Mouse (Mus musculus) A20 (cell line): ENCODE data around the gene Bean1.
A peak's percentile ranks its signal among the peaks of the same experiment; 100 is the strongest.
"Not testable (repeated sequence)": the region's sequence is repeated elsewhere in the genome, so short reads cannot be mapped to it uniquely, and the experiment has no call there.

Experiments
- DNase-seq: peaks from one replicate; pipeline ENCODE4 v3.0.0-alpha.2; 2011; ENCODE audit warnings: low read depth, low spot score

Gene Bean1

GRCm38 (mm10) chr8:104242038-104242644 is 71.9 kb downstream of the Bean1 start:
- DNase-seq, result no peak

DNA sequence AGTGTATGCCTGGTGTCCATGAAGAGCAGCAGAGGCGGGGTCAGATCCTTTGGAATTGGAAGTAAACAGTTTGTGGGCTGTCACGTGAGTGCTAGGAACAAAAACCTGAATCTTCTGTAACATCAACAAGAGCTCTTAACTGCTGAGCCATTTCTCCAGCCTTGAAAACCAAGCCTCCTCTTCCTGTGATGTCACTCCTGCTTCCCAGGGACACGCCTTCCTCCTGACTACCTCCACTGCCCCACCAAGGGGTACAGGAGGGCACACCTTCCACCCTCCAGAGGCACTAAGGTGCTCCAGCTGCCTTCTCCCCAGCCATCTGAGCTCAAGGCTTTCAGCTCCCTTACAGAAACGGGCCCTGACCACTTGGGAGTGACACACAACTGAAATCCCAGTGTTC is 76.4 kb downstream of the Bean1 start:
- no peak for DNase-seq

DNA sequence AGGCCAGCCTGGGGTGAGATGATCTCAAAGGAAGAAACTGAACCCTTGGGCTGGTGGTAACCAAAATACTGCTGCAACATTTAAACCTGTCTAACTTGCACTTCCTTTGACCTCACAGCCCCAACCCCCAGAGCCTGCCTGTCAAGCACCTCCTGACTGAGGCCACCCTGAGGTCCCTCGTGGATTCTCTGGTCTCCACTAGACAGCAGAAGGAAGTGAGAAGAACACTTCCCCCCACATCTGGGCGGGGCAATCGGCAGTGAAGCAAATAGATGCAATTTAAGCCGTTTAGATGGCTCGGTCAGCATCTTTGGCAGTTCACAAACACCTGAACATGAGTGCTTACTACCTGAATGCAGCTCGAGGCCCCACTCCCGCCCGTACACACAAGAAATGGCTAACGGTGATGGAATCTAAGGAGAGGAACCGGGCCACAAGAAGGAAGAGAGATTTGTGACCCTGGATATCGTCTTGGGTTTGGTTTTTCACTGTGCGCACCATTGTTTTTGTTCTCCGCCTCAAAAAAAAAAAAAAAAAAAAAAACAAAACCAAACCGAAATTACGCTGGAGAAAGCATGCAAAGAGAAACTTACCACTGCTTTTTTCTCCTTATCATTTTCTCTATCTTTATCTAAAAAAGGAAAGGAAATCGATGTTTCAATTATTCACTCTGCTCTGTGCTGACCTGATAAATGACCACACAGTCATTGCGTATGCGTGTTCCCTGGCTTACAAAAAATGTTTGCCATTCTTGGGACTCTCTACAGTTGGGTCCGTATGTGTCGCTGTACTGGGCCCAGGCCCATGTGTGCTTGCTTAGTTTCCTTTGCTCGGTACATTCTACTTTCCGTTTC is 77.0 kb downstream of the Bean1 start:
- DNase-seq, result peak; percentile 90

DNA sequence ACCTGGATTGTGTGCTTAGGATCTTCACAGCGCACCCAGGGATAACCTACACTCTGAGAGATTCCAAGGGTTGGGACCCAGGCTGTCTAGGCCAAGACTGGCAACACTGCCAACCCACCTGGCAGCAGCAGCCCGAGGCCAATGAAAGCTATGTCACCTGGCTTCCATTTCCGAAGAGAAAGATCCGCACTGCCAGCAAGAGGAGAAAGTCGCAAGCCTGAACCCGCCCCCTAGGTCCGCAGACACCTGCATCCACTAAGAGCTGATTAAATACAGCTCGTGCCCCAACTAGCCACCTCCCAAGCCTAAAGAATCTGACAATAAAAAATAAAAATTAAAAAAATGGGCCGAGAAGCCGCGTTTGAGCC is 77.7 kb downstream of the Bean1 start:
- peak; percentile 75 for DNase-seq

- DNase-seq, result peak; percentile 90
Measured at GRCm38 (mm10) chr8:104248276-104248675, 78.0 kb downstream of the Bean1 start, which contains the start of gene Tk2. TSS of gene Tk2 (minus strand) at chr8:104248558.

DNA sequence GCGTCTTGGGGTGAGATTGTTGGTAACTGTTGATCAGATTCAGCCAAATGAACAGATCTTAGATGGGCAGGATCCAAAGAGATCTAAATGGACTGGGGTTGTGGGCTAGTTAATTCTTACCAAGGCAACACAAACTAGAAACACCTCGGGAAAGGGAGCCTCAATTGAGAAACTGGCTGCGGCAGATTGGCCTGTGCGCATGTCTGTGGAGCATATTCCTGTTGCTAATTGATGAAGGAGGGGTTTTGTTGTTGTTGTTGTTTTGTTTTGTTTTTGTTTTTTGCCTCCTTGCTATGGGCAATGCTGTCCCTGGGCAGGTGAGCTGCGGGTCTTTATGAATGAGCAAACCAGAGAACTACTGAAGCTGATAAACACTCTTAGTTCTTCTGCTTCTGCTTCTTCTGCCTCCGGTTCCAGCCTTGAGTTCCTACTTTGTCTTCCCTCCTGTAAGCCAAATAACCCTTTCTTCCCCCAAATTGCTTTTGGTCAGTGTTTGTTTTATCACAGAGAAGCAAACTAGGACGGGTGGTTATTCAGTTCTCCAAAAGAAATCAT is 79.3 kb downstream of the Bean1 start:
- no peak for DNase-seq

DNA sequence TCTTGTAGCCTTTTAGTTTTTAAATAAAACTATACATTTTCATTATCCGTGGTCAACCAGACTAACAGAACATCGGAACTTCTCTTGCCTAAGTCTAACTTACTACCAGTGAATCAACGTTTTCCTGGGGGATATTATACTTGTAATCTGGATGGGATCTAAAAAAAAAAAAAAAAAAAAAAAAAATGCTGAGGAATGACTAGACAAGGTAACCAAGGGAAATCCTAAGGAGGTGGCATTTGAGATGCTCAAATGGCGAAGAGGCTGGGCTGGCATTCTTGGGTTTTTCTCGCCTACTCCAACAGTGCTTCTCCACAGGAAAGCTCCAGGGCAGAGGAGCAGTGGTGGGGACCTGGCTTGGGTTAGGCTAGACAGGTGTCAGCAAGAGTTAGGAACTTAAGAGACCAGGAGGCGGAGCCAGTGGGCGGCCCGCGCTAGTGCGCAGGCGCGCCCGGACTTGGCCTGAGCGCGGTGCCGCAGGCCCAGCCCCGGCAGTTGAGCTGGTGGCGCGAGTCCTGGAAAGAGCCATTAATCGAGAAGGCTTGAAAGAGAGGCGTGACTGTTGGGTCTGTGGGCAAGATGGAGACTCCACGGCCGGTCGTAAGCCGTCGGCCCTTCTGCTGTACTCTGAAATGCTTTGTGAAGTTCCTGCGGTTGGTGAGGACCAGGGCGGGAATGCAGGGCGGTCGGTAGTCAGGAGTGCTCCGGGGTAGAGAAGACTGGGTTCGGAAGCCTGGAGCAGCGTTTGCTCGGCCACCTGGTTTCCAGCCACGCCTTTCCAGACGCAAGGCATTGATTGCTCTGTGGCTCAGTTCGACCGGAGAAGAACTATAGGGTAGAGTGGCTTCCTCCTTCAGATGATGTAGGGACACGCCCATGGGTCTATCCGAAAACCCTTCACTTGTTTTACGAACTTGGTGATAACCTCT is 80.5 kb downstream of the Bean1 start, which contains the start of gene Cklf:
TSS of gene Cklf (plus strand) at position 423 of the 929 bp plus-strand sequence.
- DNase-seq, result peak; percentile 96

DNA sequence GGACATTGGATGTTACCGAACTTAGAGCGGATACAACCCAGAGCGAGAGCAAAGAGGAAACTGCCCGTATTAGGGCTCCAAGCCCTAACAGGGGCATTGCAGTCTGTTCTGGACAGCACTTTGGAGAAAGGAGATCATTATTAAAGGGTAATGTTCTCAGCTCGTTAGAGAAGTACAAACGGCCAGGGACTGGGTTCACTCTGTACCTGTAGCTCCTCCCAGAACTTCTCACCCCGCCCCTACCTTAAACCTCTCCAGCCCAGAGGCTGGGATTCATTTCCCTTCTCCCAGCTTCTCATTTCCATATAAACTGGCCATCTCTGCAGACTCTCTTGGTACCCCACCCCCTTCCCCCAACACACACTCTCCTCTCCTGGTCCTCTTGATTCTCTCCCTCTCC is 81.2 kb downstream of the Bean1 start:
- no peak for DNase-seq

GRCm38 (mm10) chr8:104253016-104253415 is 82.8 kb downstream of the Bean1 start:
- peak; percentile 71 for DNase-seq

GRCm38 (mm10) chr8:104261802-104262201 is 91.6 kb downstream of the Bean1 start:
- not testable (repeated sequence) for DNase-seq

- not testable (repeated sequence) for DNase-seq
Measured at GRCm38 (mm10) chr8:104264271-104264935, 94.2 kb downstream of the Bean1 start.

GRCm38 (mm10) chr8:104268368-104268767 is 98.1 kb downstream of the Bean1 start:
- DNase-seq, result no peak
